Mouse (Mus musculus) neutrophil, adult 5-6 weeks (primary cell): ENCODE results near the gene Akap9. TPM values are rescaled to one million over a fixed set of nuclear protein-coding genes. Genes with fewer than 3 reads are reported as not detected.
A peak's percentile ranks its signal among the peaks of the same experiment; 100 is the strongest.
"Not testable (repeated sequence)": the region's sequence is repeated elsewhere in the genome, so short reads cannot be mapped to it uniquely, and the experiment has no call there.

Source experiments
- ATAC-seq: fragments of 151-379, 151-347 bp; 2 replicates; pipeline ENCODE4 v1.8.0; 2017; ENCODE audit warnings: mild to moderate bottlenecking, moderate TSS enrichment; ENCODE audit not compliant: insufficient number of reproducible peaks, poor library complexity, low FRiP score, severe bottlenecking; ENCODE audit errors: extremely low read depth
- total RNA-seq: library from RNA; stranded (forward); fragments of 200-1000 nt; gene quantifications from 2 replicates; pipeline ENCODE4 v1.2.3, GENCODE M21; 2017

Akap9 gene
- total RNA-seq, 1 experiment from 2014 or later: 130 TPM

- no peak for ATAC-seq
Observed at GRCm38 (mm10) chr5:4024727-4025126, 96.9 kb downstream of the Akap9 start.

DNA sequence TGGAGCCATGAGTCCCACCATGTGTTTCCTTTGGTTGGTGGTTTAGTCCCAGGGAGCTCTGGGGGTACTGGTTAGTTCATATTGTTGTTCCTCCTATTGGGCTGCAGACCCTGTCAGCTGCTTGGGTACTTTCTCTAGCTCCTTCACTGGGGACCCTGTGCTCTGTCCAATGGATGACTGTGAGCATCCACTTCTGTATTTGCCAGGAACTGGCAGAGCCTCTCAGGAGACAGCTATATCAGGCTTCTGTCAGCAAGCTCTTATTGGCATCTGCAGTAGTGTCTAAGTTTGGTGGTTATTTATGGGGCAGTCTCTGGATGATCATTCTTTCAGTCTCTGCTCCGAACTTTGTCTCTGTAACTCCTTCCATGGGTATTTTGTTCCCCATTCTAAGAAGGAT is 98.5 kb downstream of the Akap9 start:
- ATAC-seq: not testable (repeated sequence)

DNA sequence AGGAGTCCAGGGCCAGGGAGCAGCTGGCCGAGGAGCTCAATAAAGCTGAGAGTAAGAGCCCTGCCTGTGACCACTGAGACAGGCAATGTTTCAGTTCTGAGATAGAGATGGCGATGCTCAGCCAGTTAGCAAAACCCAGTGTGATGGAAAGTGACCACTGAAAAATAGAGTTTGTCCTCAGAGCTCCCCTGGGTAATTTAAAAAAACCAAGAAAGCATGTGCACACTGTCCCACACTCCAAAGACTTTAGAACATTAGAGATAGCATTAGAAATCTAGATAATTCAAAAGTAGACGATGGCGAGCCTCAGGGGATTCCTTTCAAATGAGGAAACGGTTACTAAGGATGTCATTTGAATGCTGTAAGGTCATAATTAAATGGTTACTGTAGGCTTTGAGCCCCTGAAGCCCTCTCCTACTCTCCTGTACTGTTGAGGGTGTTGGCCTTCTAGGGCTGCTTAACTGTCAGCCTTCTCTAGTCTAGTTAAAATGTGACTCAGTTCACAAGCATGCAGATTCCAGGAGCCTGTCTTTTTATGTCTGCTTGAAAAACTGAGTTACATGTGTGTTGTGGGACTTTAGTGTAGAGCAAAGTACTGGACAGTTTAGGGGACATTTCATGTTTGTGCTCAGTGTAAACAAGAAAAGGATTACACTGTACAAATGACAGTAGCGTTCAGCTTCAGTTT is 100.8 kb downstream of the Akap9 start:
- no peak for ATAC-seq

GRCm38 (mm10) chr5:4031846-4032245 is 104.0 kb downstream of the Akap9 start:
- no peak for ATAC-seq

GRCm38 (mm10) chr5:4036686-4037085 is 108.8 kb downstream of the Akap9 start:
- no peak for ATAC-seq

GRCm38 (mm10) chr5:4039351-4039750 is 111.5 kb downstream of the Akap9 start:
- no peak for ATAC-seq

- ATAC-seq: no peak
Observed at GRCm38 (mm10) chr5:4040372-4040771, 112.5 kb downstream of the Akap9 start.

DNA sequence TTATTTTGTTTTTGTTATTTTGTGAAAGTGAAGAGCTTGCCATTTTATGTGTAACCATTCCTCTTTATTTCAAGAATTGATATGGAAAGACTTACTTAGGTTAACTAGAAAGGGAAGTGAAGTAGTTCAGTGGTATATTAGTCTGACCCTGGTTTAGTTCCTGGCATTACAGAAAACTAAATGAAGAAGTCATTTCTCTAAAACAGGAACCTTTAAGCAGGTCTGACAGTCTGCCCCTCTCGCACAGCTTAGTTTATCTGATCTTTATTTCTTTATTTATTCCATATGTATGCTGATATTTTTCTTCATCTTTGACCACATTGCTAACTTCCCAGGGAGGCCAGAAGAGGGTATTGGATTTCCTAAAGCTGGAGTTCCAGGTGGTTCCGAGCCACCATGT is 113.1 kb downstream of the Akap9 start:
- no peak for ATAC-seq

DNA sequence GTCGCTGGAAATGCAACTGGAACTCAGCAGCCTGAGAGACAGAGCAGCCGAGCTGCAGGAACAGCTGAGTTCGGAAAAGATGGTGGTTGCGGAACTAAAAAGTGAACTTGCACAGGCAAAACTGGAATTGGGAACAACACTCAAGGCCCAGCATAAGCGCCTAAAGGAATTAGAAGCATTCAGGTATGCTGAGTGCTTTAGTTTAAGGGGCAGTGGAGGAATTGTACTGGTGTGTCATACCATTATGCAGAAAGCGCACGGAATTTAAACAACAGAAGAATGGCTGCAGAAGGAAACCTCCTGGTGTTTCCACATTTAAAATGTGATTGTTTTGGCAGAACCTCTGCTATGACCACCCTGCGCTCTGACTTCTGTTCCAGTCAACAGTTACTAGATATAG is 132.5 kb downstream of the Akap9 start:
- no peak for ATAC-seq

GRCm38 (mm10) chr5:4066476-4067115 is 138.7 kb downstream of the Akap9 start:
- 0 out of 2 replicates have a peak, but pooled peaks have one; percentile 9 for ATAC-seq

GRCm38 (mm10) chr5:4067203-4067602 is 139.3 kb downstream of the Akap9 start:
- no peak for ATAC-seq

DNA sequence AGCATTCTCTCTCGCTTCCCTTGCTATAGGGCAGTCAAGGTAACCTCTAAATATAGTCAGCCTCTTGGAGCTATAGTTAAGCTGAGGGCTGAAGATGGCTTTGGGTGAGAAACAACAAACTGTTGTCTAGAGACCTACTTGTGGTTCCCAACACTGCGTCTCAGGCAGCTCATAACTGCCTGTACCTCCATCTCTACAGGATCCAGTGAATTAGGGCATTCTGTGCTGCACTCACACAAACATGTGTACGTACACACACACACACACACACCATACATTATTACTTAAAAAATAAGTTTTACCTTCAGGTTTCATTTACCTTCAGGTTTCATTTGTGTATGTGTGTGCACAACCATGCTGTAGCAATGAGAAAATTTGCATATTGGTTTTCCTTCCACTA is 151.2 kb downstream of the Akap9 start:
- no peak for ATAC-seq

DNA sequence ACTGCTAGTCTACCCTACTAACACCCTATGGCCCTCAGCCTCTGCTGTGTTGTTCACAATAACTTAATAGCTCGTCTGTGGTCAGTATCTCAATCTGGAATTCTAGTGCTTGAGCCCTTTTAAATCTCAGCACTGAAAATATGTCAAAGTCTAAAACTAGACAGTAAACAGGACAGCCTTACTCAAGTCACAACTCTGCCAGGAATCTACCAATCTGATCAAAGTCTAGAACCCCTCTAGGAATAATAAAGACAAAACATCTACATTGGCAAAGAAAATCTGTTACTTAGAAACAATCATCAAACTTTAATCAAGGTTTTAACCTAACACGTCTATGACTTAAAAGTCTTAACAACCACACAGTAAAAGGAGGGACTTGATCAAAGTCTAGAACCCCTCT is 153.0 kb downstream of the Akap9 start:
- ATAC-seq: no peak

GRCm38 (mm10) chr5:4081513-4081912 is 153.7 kb downstream of the Akap9 start:
- ATAC-seq: peak; percentile 71

DNA sequence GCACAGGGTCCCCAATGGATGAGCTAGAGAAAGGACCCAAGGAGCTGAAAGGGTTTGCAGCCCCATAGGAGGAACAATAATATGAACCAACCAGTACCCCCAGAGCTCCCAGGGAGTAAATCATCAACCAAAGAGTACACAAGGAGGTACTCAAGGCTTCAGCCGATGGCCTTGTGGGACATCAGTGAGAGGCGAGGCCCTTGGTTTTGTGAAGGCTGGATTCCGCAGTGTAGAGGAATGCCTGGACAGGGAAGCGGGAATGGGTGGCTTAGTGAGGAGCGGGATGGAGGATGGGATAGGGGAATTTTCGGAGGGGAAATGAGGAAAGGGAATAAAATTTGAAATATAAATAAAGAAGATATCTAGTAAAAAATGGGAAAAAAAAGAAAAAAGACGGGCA is 157.1 kb downstream of the Akap9 start:
- ATAC-seq: no peak

DNA sequence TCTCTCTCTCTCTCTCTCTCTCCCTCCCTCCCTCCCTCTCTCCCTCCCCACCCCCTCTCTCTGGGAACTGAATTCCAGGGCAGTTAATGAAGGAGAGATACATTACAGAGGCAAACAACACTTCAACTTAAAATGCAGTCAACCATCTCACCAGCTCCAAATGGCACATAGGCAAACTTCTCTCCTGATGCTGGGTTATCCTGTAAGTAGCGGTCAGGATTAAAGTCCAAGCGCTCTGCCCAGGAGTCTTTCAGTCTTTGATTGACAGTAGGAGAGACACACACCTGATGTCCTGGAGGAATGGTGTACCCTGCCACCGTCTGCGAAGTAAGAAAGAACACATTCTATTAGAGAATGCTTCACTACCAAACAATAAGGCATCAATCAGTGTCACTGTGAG is 158.5 kb downstream of the Akap9 start:
- no peak for ATAC-seq

DNA sequence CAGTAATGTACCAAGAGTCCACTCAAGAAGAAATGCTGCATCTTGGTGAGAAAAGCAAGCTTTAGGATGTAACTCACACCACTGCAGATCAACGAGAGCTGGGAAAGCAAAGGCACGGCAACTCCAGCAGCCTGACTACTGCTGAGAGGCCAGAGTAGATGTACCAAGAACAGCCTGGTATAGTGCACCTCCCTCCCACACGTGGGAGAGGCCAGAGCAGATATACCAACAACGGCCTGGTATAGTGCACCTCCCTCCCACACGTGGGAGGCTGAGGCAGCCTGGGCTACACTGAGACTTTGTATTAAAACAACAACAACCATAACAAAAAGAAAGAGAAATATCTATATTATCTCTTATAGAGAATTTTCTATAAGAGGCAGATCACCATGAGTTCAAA is 160.3 kb downstream of the Akap9 start:
- no peak for ATAC-seq

DNA sequence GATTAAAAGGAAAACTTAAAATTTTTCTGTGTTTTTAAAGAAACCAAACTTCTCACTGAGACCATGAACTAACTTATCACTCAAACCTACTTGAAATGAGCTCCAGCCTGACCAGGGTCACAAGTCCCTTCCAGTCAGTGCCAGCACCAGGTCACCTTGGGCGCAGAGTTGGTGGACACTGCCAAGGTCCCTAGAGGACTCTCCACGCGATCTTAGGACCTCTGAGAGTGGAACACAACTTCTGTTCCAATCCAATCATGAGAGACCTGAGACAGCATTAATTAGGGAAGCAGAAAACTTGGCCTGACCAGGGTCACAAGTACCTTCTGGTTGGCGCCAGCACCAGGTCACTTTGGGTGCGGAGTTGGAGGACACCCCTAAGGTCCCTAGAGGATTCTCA is 166.6 kb downstream of the Akap9 start:
- no peak for ATAC-seq

DNA sequence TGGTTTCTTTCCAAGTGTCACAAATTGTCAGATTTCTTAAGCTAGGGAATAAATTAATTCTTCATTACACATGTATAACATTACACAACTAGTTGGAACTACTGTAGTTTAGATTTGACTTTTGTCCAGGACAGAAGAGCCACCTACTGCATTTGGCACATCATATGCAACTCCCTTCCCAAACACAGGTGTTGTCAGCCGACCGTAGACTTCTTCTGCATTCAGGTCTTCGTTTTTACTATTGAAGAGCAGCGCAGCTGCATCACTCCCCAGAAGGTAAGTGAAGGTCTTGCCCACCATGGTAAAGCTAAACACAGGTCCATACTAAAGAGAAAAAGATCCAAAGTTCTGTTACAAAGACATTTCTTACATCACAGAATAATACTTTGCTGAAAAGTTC is 173.2 kb downstream of the Akap9 start:
- no peak for ATAC-seq

GRCm38 (mm10) chr5:4101770-4102169 is 173.9 kb downstream of the Akap9 start:
- ATAC-seq: no peak
